Comparison of ENCODE assay signal across 17 mouse cellular contexts in genomic region chr5:65790604-65791225, GRCm38 (mm10). TPM values are rescaled to one million over a fixed set of nuclear protein-coding genes. Genes with fewer than 3 reads are reported as not detected.
A peak's percentile ranks its signal among the peaks of the same experiment; 100 is the strongest.
DNase-seq lines count a peak whose midpoint lies in the region; ATAC-seq and TF ChIP-seq lines count a peak whose summit lies in the region.
"Had no signal": no experiment of that assay in that cellular context is flagged by ENCODE, and none has a peak within 500 bp of the region (broad histone marks: within the 10 kb centered on the region; RNA-seq: fewer than 3 reads in every experiment).

No protein-coding gene starts in this region.

- no peaks in the 10 kb centered on the region for H3K27me3 ChIP-seq in liver, postnatal 0 days (ENCODE audit: insufficient read depth, low read length)
- H3K27me3 ChIP-seq in forebrain, embryonic 14.5 days (replicated peaks; ENCODE audit: control insufficient read depth, insufficient read depth, low read length), result no peaks in the 10 kb centered on the region
- H3K27me3 ChIP-seq: limb, embryonic 12.5 days had no signal

- TF ChIP-seq CTCF in liver, postnatal 0 days (IDR thresholded peaks at IDR 0.05; ENCODE audit: low read depth), result no peak

- H3K4me3 ChIP-seq in liver, postnatal 0 days (ENCODE audit: low read depth, low read length), result no peak overlapping the region
- H3K4me3 ChIP-seq in forebrain, embryonic 14.5 days (ENCODE audit: low read depth, low read length), result no peak overlapping the region
- H3K4me3 ChIP-seq: embryonic facial prominence, embryonic 10.5 days; hindbrain, embryonic 10.5 days; limb, embryonic 12.5 days; myocyte had no signal

- H3K36me3 ChIP-seq in liver, postnatal 0 days (replicated peaks; ENCODE audit: insufficient read depth, low read length), result peaks cover 21% of the 10 kb centered on the region
- H3K36me3 ChIP-seq in forebrain, embryonic 14.5 days (ENCODE audit: control insufficient read depth, insufficient read depth, low read length), result peaks cover 58% of the 10 kb centered on the region

- no peak for ATAC-seq in liver, postnatal 0 days
- ATAC-seq in granulocyte monocyte progenitor cell, adult 5-6 weeks (replicated peaks; ENCODE audit: poor library complexity, severe bottlenecking), result peak; percentile 48
- ATAC-seq in forebrain, embryonic 14.5 days, result no peak
- ATAC-seq: CD4-positive, CD25-positive, alpha-beta regulatory T cell, adult 4 months; intestine, embryonic 16.5 days had no signal

- no peak for TF ChIP-seq EP300 in liver, postnatal 0 days (IDR thresholded peaks at IDR 0.05; ENCODE audit: low read depth)

- WGBS in liver, postnatal 0 days (ENCODE audit: insufficient replicate concordance), result 50% methylated on average over 16 of the region's 16 CpGs
- 76% methylated on average over 16 of the region's 16 CpGs for WGBS in forebrain, embryonic 14.5 days

- H3K4me1 ChIP-seq in liver, postnatal 0 days (ENCODE audit: insufficient read depth), result peaks cover 4% of the 10 kb centered on the region; the same call in 1 of the 2 replicates
- no peaks in the 10 kb centered on the region for H3K4me1 ChIP-seq in forebrain, embryonic 14.5 days (ENCODE audit: control insufficient read depth, insufficient read depth, low read length)
- H3K4me1 ChIP-seq: embryonic facial prominence, embryonic 10.5 days; hindbrain, embryonic 10.5 days; limb, embryonic 12.5 days had no signal

- H3K9me3 ChIP-seq in liver, postnatal 0 days (ENCODE audit: low read length), result no peaks in the 10 kb centered on the region
- no peaks in the 10 kb centered on the region for H3K9me3 ChIP-seq in forebrain, embryonic 14.5 days (replicated peaks; ENCODE audit: control insufficient read depth, low read length)
- H3K9me3 ChIP-seq: embryonic facial prominence, embryonic 10.5 days; hindbrain, embryonic 10.5 days; limb, embryonic 12.5 days had no signal

- DNase-seq in liver, postnatal 0 days, result peak; percentile 16
- no peak for DNase-seq in liver
- DNase-seq in naive thymus-derived CD4-positive, alpha-beta T cell, adult 2 months (ENCODE audit: low read depth), result peak; percentile 47
- DNase-seq in thymus, postnatal 4 days, result peak; percentile 72
- no peak for DNase-seq in forebrain, embryonic 14.5 days (ENCODE audit: low spot score)
- DNase-seq in layer of hippocampus, adult 9-10 months (ENCODE audit: low spot score), result no peak
- DNase-seq: cerebellum, adult 9-11 months; gastrocnemius, postnatal 14 days; lung, adult 2 months had no signal

- no peak overlapping the region for H3K9ac ChIP-seq in liver, postnatal 0 days (replicated peaks)
- no peak overlapping the region for H3K9ac ChIP-seq in forebrain, embryonic 14.5 days (ENCODE audit: low read length)
- H3K9ac ChIP-seq: limb, embryonic 12.5 days had no signal

- H3K27ac ChIP-seq in liver, postnatal 0 days (ENCODE audit: low read depth), result no peak overlapping the region
- no peak overlapping the region for H3K27ac ChIP-seq in forebrain, embryonic 14.5 days (ENCODE audit: low read depth, low read length)
- H3K27ac ChIP-seq: embryonic facial prominence, embryonic 10.5 days; hindbrain, embryonic 10.5 days; limb, embryonic 12.5 days had no signal

- H3K4me2 ChIP-seq in liver, postnatal 0 days (ENCODE audit: low read depth, low read length), result 0 out of 2 replicates have a peak overlapping the region, but pooled peaks have one; percentile 22
- no peak overlapping the region for H3K4me2 ChIP-seq in forebrain, embryonic 14.5 days (ENCODE audit: low read length)
- H3K4me2 ChIP-seq: heart, embryonic 11.5 days; limb, embryonic 12.5 days had no signal

RNA-seq across cellular contexts. Expression of gene N4bp2, which starts 27.4 kb away (rescaled TPM):
- 4.6 and 5.1 TPM in 2 replicates for polyA plus RNA-seq in liver, postnatal 0 days (2015; fragmentation: Nextera tagmentation; extraction: Ambion mirVana)
- total RNA-seq in granulocyte monocyte progenitor cell, adult 5-6 weeks (2014; fragmentation: Nextera tagmentation), result 29.1 and 76.5 TPM in 2 replicates
- total RNA-seq in granulocyte monocyte progenitor cell, adult 5-6 weeks (2017), result 32.6 and 33.5 TPM in 2 replicates
- 22.4 and 29.9 TPM in 2 replicates for polyA plus RNA-seq in forebrain, embryonic 14.5 days (2014; fragmentation: Nextera tagmentation; extraction: Ambion mirVana)

Comparison
In these comparisons a context has a peak if more than half of its experiments do, and no peak if none do; other contexts are left out.
1. DNase-seq: peak in liver, postnatal 0 days (single experiment), naive thymus-derived CD4-positive, alpha-beta T cell, adult 2 months (single experiment) and thymus, postnatal 4 days (single experiment); none in liver (single experiment), forebrain, embryonic 14.5 days (single experiment) and layer of hippocampus, adult 9-10 months (single experiment).